Mouse (Mus musculus) myocyte (in vitro differentiated cells): ENCODE measurements around the gene Mlf2.

Source experiments
- CEBPB ChIP-seq: IDR thresholded peaks from 2 replicates; pipeline ENCODE4 v1.6.1; 2011; ENCODE audit warnings: mild to moderate bottlenecking, moderate library complexity; ENCODE audit not compliant: poor library complexity, insufficient read depth, severe bottlenecking
- E2F4 ChIP-seq: IDR thresholded peaks from one replicate; pipeline ENCODE4 v1.6.1; 2011; ENCODE audit warnings: mild to moderate bottlenecking, control low read depth, moderate library complexity; ENCODE audit not compliant: insufficient read depth
- MAX ChIP-seq: IDR thresholded peaks from one replicate; pipeline ENCODE4 v1.6.1; 2011; ENCODE audit warnings: low read depth, mild to moderate bottlenecking, control low read depth
- MYOD1 ChIP-seq, 3 experiments: IDR thresholded peaks; one replicate each; pipeline ENCODE4 v1.6.1; 2011; ENCODE audit warnings: control low read depth in 2 of 3, low read depth in 2 of 3, mild to moderate bottlenecking in 2 of 3, moderate library complexity in 1 of 3; ENCODE audit not compliant: insufficient read length in 2 of 3, control insufficient read depth in 1 of 3
- MYOG ChIP-seq, 3 experiments: IDR thresholded peaks; one replicate each; pipeline ENCODE4 v1.6.1; 2011; ENCODE audit warnings: control low read depth in 2 of 3, low read depth in 2 of 3, mild to moderate bottlenecking in 2 of 3; ENCODE audit not compliant: insufficient read length in 2 of 3, control insufficient read depth in 1 of 3, insufficient read depth in 1 of 3
- POLR2A ChIP-seq: IDR thresholded peaks from one replicate; pipeline ENCODE4 v1.6.1; 2011; ENCODE audit warnings: low read depth, mild to moderate bottlenecking, control low read depth, moderate library complexity; ENCODE audit not compliant: insufficient read length
- POLR2AphosphoS2 ChIP-seq: IDR thresholded peaks from one replicate; pipeline ENCODE4 v1.6.1; 2011; ENCODE audit warnings: low read depth, control low read depth; ENCODE audit not compliant: insufficient read length
- REST ChIP-seq: IDR thresholded peaks from one replicate; pipeline ENCODE4 v1.6.1; 2011; ENCODE audit warnings: mild to moderate bottlenecking, control low read depth, moderate library complexity; ENCODE audit not compliant: insufficient read depth, insufficient read length
- SRF ChIP-seq: IDR thresholded peaks from one replicate; pipeline ENCODE4 v1.6.1; 2011; ENCODE audit warnings: low read depth; ENCODE audit not compliant: control insufficient read depth, insufficient read length
- TCF12 ChIP-seq: IDR thresholded peaks from one replicate; pipeline ENCODE4 v1.6.1; 2011; ENCODE audit warnings: mild to moderate bottlenecking, control low read depth; ENCODE audit not compliant: poor library complexity, insufficient read depth, severe bottlenecking
- TCF3 ChIP-seq: IDR thresholded peaks from one replicate; pipeline ENCODE4 v1.6.1; 2011; ENCODE audit warnings: low read depth, control low read depth; ENCODE audit not compliant: insufficient read length
- USF1 ChIP-seq: IDR thresholded peaks from one replicate; pipeline ENCODE4 v1.6.1; 2011; ENCODE audit warnings: low read depth, mild to moderate bottlenecking, control low read depth, moderate library complexity

GRCm38 (mm10) chr6:124907767-124908166 is 23.4 kb upstream of the Mlf2 start:
- no peak for TF ChIP-seq POLR2A
- TF ChIP-seq CEBPB = no peak
- TF ChIP-seq USF1 = no peak
- TF ChIP-seq POLR2AphosphoS2 = no peak
- TF ChIP-seq REST = no peak
- TF ChIP-seq MAX = no peak
- TF ChIP-seq MYOG (IDR thresholded peaks at IDR 0.05; ENCODE audit: control insufficient read depth in 1 of 3, insufficient read depth in 1 of 3, insufficient read length in 2 of 3, low read depth in 2 of 3) = no peak
- no peak for TF ChIP-seq TCF3
- TF ChIP-seq E2F4 = no peak
- TF ChIP-seq TCF12 = no peak
- TF ChIP-seq SRF = no peak
- no peak for TF ChIP-seq MYOD1 (IDR thresholded peaks at IDR 0.05; ENCODE audit: control insufficient read depth in 1 of 3, insufficient read length in 2 of 3, low read depth in 2 of 3)
